Mouse (Mus musculus) ES-Bruce4 (cell line): ENCODE measurements around the gene Snd1. TPM values are rescaled to one million over a fixed set of nuclear protein-coding genes. Genes with fewer than 3 reads are reported as not detected.
"Not testable (repeated sequence)": the region's sequence is repeated elsewhere in the genome, so short reads cannot be mapped to it uniquely, and the experiment has no call there.

Experiments
- H3K27ac ChIP-seq: 2 replicates; pipeline ENCODE4 v1.5.1; 2012; ENCODE audit warnings: low read length, inconsistent platforms; ENCODE audit not compliant: insufficient read depth
- H3K27me3 ChIP-seq: 2 replicates; pipeline ENCODE4 v1.6.1; 2012; ENCODE audit warnings: mild to moderate bottlenecking, low read length, inconsistent platforms; ENCODE audit not compliant: control insufficient read depth, poor library complexity, insufficient read depth, severe bottlenecking
- H3K36me3 ChIP-seq: 2 replicates; pipeline ENCODE4 v1.6.1; 2012; ENCODE audit warnings: inconsistent platforms, mild to moderate bottlenecking, low read length, moderate library complexity; ENCODE audit not compliant: control insufficient read depth, poor library complexity, insufficient read depth, severe bottlenecking
- H3K4me1 ChIP-seq: one replicate; pipeline ENCODE4 v1.8.1; 2011; ENCODE audit warnings: low read length; ENCODE audit not compliant: control insufficient read depth, insufficient read depth
- H3K4me3 ChIP-seq: 2 replicates; pipeline ENCODE4 v1.5.1; 2011; ENCODE audit warnings: low read depth, mild to moderate bottlenecking, low read length
- H3K9ac ChIP-seq: 2 replicates; pipeline ENCODE4 v1.6.1; 2012; ENCODE audit warnings: low read depth, mild to moderate bottlenecking, inconsistent platforms; ENCODE audit not compliant: poor library complexity, severe bottlenecking
- H3K9me3 ChIP-seq: replicated peaks from 2 replicates; pipeline ENCODE4 v1.6.1; 2012; ENCODE audit warnings: mild to moderate bottlenecking, low read length, inconsistent platforms; ENCODE audit not compliant: control insufficient read depth, poor library complexity, insufficient read depth, severe bottlenecking
- CTCF ChIP-seq: IDR thresholded peaks from one replicate; pipeline ENCODE4 v1.8.1; 2011; ENCODE audit warnings: low read depth, low read length
- EP300 ChIP-seq: IDR thresholded peaks from 2 replicates; pipeline ENCODE4 v1.6.1; 2011; ENCODE audit warnings: low read depth, low read length; ENCODE audit not compliant: insufficient read depth
- POLR2A ChIP-seq: IDR thresholded peaks from one replicate; pipeline ENCODE4 v1.8.1; 2011; ENCODE audit warnings: low read length; ENCODE audit not compliant: insufficient read depth
- polyA plus RNA-seq: library from polyadenylated mRNA; stranded (reverse); fragments of >200 nt; gene quantifications from 2 replicates; pipeline ENCODE4 v1.2.4, GENCODE M21; 2011; ENCODE audit warnings: low read depth; ENCODE audit not compliant: missing spikeins, insufficient read depth, insufficient read length

Gene Snd1
- polyA plus RNA-seq, 1 experiment = 155 TPM

DNA sequence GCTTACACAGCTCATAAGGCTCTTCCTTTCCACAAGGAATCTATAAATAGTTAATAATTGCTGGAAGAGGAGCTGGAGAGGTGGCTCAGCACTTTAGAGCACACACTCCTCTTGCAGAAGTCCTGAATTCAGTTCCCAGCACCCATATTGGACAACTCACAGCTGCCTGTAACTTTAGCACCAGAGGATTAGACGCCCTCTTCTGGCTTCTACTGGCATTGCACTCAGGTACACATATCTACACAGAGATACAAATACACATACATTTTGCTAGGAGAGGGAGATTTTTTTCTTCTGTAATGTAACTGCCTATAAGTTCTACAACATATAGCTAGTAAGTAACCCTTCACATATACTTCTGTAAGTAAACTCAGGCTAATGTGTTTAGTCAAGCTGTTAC, 440.0 kb downstream of the Snd1 start:
- no peak overlapping the region for H3K9ac ChIP-seq
- H3K4me1 ChIP-seq = no peaks in the 10 kb centered on the region
- no peak for TF ChIP-seq CTCF
- TF ChIP-seq EP300 = no peak
- TF ChIP-seq POLR2A = no peak
- H3K27ac ChIP-seq = no peak overlapping the region
- no peaks in the 10 kb centered on the region for H3K27me3 ChIP-seq
- no peak overlapping the region for H3K4me3 ChIP-seq
- no peaks in the 10 kb centered on the region; the same call in 1 of the 2 replicates for H3K9me3 ChIP-seq
- no peaks in the 10 kb centered on the region for H3K36me3 ChIP-seq

DNA sequence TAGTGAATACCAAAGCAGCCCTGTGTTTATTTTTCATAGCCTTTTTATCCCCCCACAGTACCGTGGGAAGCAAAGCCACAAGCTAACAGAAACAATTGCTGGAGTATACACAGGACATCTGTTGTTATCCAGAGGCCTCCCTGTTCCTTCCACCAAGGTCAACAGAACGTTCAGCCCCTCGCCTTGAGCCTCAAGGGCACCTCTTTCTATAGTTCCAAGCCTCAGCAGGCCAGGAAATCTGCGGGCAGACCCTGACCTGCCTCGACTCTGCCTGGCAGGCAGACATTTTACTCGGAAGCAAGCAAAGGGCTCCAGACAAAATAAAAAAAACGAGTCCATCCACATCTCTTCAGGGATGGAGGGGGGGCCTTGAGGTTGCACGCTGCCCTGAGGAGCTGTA, 441.7 kb downstream of the Snd1 start:
- Histone ChIP-seq H3K36me3 (no peaks in the 10 kb centered on the region), H3K27me3 (no peaks in the 10 kb centered on the region), H3K9me3 (no peaks in the 10 kb centered on the region; the same call in 1 of the 2 replicates), H3K9ac (no peak overlapping the region), H3K4me1 (no peaks in the 10 kb centered on the region), H3K4me3 (no peak overlapping the region), H3K27ac (no peak overlapping the region)
- TF ChIP-seq EP300 (no peak), CTCF (no peak), POLR2A (no peak)

DNA sequence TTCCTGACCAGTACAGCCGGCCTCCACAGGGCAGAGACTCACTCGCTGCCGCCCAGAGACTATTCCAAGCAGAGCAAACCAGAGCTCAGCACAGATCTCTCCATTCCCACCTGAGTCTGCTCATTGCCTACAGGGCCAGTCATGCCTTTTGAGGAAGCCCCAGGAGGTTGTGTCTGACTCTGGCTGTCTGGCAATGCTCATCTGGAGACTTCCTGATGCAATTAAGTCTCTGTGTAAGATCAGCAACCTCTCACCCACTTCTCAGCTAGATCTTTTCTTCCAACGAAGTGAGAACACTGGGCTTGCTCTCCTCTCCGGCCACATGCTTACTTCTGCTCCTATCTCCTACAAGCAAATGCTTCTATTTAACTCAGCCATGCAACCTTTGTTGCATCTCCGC, 444.4 kb downstream of the Snd1 start:
- no peak for TF ChIP-seq EP300
- no peak for TF ChIP-seq POLR2A
- Histone ChIP-seq H3K9ac (no peak overlapping the region), H3K27me3 (no peaks in the 10 kb centered on the region), H3K36me3 (no peaks in the 10 kb centered on the region), H3K9me3 (no peaks in the 10 kb centered on the region; the same call in 1 of the 2 replicates), H3K4me3 (no peak overlapping the region), H3K4me1 (no peaks in the 10 kb centered on the region), H3K27ac (no peak overlapping the region)

DNA sequence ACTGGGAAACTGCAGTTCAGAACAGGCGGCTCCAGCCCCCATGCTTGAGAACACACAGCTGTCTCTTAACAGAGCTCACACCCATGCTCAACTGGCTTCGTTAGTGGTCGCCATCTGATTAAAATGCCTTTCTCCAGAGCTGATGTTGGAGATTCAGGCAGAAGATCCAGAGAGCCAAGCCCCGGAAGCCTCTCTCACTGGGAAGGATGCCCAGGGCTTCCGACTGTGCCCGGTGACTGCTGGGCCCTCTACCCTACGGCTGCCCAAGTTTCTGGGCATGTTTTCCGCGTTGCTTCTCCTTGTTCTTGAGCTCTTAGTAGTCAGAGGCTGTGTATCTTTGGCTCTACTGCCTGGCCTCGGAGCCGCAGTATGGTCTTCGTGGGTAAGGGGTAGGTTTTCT, 447.4 kb downstream of the Snd1 start:
- Histone ChIP-seq H3K4me1 (no peaks in the 10 kb centered on the region), H3K27me3 (no peaks in the 10 kb centered on the region), H3K9me3 (no peaks in the 10 kb centered on the region), H3K36me3 (no peaks in the 10 kb centered on the region), H3K9ac (no peak overlapping the region), H3K27ac (no peak overlapping the region), H3K4me3 (no peak overlapping the region)
- TF ChIP-seq CTCF (no peak), EP300 (no peak), POLR2A (no peak)

DNA sequence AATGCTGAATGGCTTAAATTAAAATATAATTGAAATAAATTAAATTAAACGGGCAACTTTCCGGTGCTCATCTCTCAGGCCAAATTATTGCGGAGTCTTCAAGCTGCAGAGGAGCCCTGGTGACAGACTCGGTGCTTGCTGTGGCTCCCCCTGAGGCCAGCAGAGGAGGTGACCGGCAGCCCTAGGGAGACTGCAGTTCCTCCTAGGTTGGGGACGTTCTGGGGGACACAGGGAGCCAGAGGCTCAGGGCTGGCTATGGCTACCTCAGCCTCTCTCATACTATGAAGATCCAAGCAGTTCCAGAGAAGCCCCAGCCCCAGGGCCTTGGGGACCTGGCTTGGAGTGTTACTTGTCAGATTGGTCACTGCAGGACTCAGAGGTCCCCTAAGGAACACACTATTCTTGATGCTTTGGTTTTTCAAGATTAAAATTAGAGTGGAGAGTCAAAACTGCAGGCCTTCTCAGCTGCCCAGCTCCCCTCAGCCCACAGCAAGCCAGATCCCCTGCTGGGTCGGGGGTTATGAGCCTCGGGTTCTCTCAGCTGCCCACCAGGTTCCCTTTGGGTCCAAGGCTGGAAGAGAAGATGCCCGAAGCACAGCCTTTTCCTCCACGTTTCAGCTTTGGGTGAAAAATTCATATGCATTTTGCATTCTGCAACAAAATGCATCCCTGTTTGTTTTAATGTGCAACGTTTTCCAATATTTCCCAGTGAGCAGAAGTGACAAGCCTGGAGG, 448.3 kb downstream of the Snd1 start:
- Histone ChIP-seq H3K4me3 (no peak overlapping the region), H3K9ac (no peak overlapping the region), H3K36me3 (no peaks in the 10 kb centered on the region), H3K27me3 (no peaks in the 10 kb centered on the region), H3K4me1 (no peaks in the 10 kb centered on the region), H3K9me3 (no peaks in the 10 kb centered on the region), H3K27ac (no peak overlapping the region)
- no peak for TF ChIP-seq CTCF
- TF ChIP-seq EP300 = no peak

DNA sequence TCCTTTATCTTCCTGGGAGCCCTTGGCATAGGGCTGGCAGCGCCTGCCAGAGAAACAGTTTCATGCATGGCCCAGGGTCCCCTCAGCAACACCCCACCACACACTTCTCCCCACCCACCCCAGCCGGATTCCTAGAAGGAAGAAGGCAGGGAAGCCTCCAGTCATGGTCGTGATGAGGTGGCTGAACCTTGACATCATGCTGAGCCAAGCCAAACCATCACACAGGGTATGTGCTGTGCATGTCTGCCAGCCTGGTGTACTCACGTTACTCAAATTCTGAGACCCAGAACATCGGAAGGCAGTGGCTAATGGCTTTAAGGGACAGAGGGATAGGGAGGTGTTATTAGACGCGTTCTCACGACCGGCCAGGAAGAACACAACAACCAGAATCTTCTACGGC, 448.9 kb downstream of the Snd1 start:
- H3K4me1 ChIP-seq = no peaks in the 10 kb centered on the region
- H3K9ac ChIP-seq = no peak overlapping the region
- H3K27ac ChIP-seq = no peak overlapping the region
- no peaks in the 10 kb centered on the region for H3K27me3 ChIP-seq
- H3K4me3 ChIP-seq = no peak overlapping the region
- no peak for TF ChIP-seq CTCF
- TF ChIP-seq POLR2A = no peak
- TF ChIP-seq EP300 = no peak
- no peaks in the 10 kb centered on the region for H3K9me3 ChIP-seq
- no peaks in the 10 kb centered on the region for H3K36me3 ChIP-seq

DNA sequence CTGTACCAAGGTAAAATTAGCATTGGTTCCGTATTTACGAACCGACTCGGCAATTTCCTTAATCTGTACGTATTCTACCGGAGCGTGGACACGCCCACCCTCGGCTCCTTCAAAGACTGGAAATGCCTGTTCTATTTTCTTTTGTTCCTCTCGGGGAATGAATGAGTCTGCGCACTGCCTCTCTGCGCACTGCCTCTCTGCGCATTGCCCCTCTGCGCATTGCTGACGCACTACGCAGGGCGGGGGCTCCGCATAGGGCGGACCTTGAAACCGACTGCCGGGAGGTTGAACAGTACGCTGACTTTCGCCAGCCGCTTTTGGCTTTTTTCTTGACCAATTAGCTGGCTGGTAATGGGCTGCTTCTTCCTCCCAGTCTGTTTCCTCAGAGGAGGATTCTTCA, 453.0 kb downstream of the Snd1 start:
- not testable (repeated sequence) for H3K27ac ChIP-seq, H3K9ac ChIP-seq, H3K27me3 ChIP-seq, H3K9me3 ChIP-seq, H3K4me1 ChIP-seq, H3K4me3 ChIP-seq, H3K36me3 ChIP-seq

DNA sequence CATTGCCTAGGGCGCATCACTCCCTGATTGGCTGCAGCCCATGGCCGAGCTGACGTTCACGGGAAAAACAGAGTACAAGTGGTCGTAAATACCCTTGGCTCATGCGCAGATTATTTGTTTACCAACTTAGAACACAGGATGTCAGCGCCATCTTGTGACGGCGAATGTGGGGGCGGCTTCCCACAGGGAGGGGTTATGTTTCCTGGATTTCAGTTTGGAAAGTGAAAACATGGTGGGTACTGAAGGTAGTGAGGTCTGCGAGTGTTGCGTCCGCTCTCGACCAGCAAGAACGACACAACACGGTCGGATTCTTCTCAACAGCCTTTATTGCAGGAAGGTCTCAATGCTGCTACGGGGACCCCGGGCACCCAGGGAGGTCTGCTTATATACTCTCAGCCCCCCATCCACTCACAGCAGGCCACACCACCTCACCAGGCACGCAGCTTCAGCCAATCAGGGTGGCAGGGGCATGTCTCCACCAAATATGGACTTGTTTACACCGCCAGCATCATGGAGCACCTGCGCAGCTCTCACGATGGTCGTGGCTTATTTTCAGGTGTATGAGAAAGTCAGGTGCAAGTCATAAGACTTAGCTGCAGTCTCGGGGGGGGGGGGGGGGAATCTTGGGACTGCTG, 454.3 kb downstream of the Snd1 start:
- not testable (repeated sequence) for H3K9me3 ChIP-seq, H3K4me1 ChIP-seq, H3K36me3 ChIP-seq, H3K27me3 ChIP-seq
- H3K27ac ChIP-seq = peak overlapping the region; percentile 88
- H3K9ac ChIP-seq = peak overlapping the region; percentile 82
- peak overlapping the region; percentile 68 for H3K4me3 ChIP-seq
